Mouse (Mus musculus) hindbrain, embryonic 15.5 days (tissue): ENCODE results near the gene Car10. TPM values are rescaled to one million over a fixed set of nuclear protein-coding genes. Genes with fewer than 3 reads are reported as not detected.
"Not testable (repeated sequence)": the region's sequence is repeated elsewhere in the genome, so short reads cannot be mapped to it uniquely, and the experiment has no call there.

ENCODE experiments used
- ATAC-seq: fragments of 200-750 bp; cut with Nextera tagmentation; 2 replicates; pipeline ENCODE4 v1.8.0; 2017; ENCODE audit warnings: low read depth, moderate number of reproducible peaks, moderate TSS enrichment; ENCODE audit not compliant: low FRiP score
- H3K27ac ChIP-seq: fragments of 300-500 bp; sonication (generic); replicated peaks from 2 replicates; pipeline ENCODE4 v1.5.1; 2015; ENCODE audit warnings: mild to moderate bottlenecking, inconsistent platforms
- H3K27me3 ChIP-seq: fragments of 300-500 bp; sonication (generic); 2 replicates; pipeline ENCODE4 v1.6.1; 2015; ENCODE audit warnings: control low read depth, inconsistent platforms
- H3K36me3 ChIP-seq: fragments of 300-500 bp; sonication (generic); 2 replicates; pipeline ENCODE4 v1.6.1; 2015; ENCODE audit warnings: control low read depth, inconsistent platforms
- H3K4me1 ChIP-seq: fragments of 300-500 bp; sonication (generic); replicated peaks from 2 replicates; pipeline ENCODE4 v1.6.1; 2015; ENCODE audit warnings: control low read depth, inconsistent platforms
- H3K4me2 ChIP-seq: fragments of 300-500 bp; sonication (generic); 2 replicates; pipeline ENCODE4 v1.6.1; 2015; ENCODE audit warnings: moderate library complexity, mild to moderate bottlenecking, inconsistent platforms
- H3K4me3 ChIP-seq: fragments of 300-500 bp; sonication (generic); 2 replicates; pipeline ENCODE4 v1.5.1; 2015; ENCODE audit warnings: mild to moderate bottlenecking, inconsistent platforms
- H3K9ac ChIP-seq: fragments of 300-500 bp; sonication (generic); 2 replicates; pipeline ENCODE4 v1.6.1; 2015; ENCODE audit warnings: inconsistent platforms
- H3K9me3 ChIP-seq: fragments of 300-500 bp; sonication (generic); 2 replicates; pipeline ENCODE4 v1.6.1; 2016; ENCODE audit warnings: control low read depth, inconsistent platforms
- WGBS: fragments of 180-500 bp; shearing (Covaris S2); methylation state at CpG from one replicate; pipeline ENCODE4 v1.1.7; 2015; 5-methylcytosine and 5-hydroxymethylcytosine counted together
- polyA plus RNA-seq: library from polyadenylated mRNA; unstranded; fragments of >200 nt; fragmentation: Nextera tagmentation; extraction: Ambion mirVana; gene quantifications from 2 replicates; pipeline ENCODE4 v1.2.1, GENCODE M21; 2015

Car10 gene
- polyA plus RNA-seq, 1 experiment from 2014 or later = 54.4 TPM

- H3K36me3 ChIP-seq = no peaks in the 10 kb centered on the region
- H3K27ac ChIP-seq = no peak overlapping the region
- no peaks in the 10 kb centered on the region for H3K27me3 ChIP-seq
- no peaks in the 10 kb centered on the region for H3K9me3 ChIP-seq
- H3K4me1 ChIP-seq = no peaks in the 10 kb centered on the region
- H3K9ac ChIP-seq = no peak overlapping the region
- no peak overlapping the region for H3K4me2 ChIP-seq
- WGBS = 62% methylated on average over 3 of the region's 3 CpGs
- ATAC-seq = no peak
- no peak overlapping the region for H3K4me3 ChIP-seq
Observed at GRCm38 (mm10) chr11:93337756-93338155, 239.9 kb downstream of the Car10 start.

GRCm38 (mm10) chr11:93343961-93344360 is 246.1 kb downstream of the Car10 start:
- 95% methylated on average over 3 of the region's 3 CpGs for WGBS
- no peaks in the 10 kb centered on the region for H3K9me3 ChIP-seq

GRCm38 (mm10) chr11:93344869-93345268 is 247.0 kb downstream of the Car10 start:
- Histone ChIP-seq H3K9me3 (no peaks in the 10 kb centered on the region), H3K4me3 (no peak overlapping the region), H3K9ac (no peak overlapping the region), H3K4me2 (no peak overlapping the region), H3K36me3 (no peaks in the 10 kb centered on the region), H3K27ac (no peak overlapping the region), H3K4me1 (no peaks in the 10 kb centered on the region), H3K27me3 (no peaks in the 10 kb centered on the region)
- WGBS = 66% methylated on average over 3 of the region's 3 CpGs
- ATAC-seq = no peak

More at GRCm38 (mm10) chr11:93343961-93344360, 246.1 kb downstream of the Car10 start:
- no peaks in the 10 kb centered on the region for H3K36me3 ChIP-seq
- no peak overlapping the region for H3K9ac ChIP-seq
- H3K4me2 ChIP-seq = no peak overlapping the region
- H3K4me3 ChIP-seq = no peak overlapping the region
- no peak overlapping the region for H3K27ac ChIP-seq
- no peaks in the 10 kb centered on the region for H3K4me1 ChIP-seq
- H3K27me3 ChIP-seq = no peaks in the 10 kb centered on the region
- ATAC-seq = no peak

GRCm38 (mm10) chr11:93361576-93361975 is 263.7 kb downstream of the Car10 start:
- Histone ChIP-seq H3K9me3 (no peaks in the 10 kb centered on the region), H3K36me3 (no peaks in the 10 kb centered on the region), H3K9ac (no peak overlapping the region), H3K27ac (no peak overlapping the region), H3K4me2 (no peak overlapping the region), H3K4me3 (no peak overlapping the region), H3K27me3 (no peaks in the 10 kb centered on the region), H3K4me1 (no peaks in the 10 kb centered on the region)
- ATAC-seq = no peak
- 68% methylated on average over 2 of the region's 2 CpGs for WGBS

- Histone ChIP-seq H3K9ac (no peak overlapping the region), H3K4me1 (no peaks in the 10 kb centered on the region), H3K4me3 (no peak overlapping the region), H3K27ac (no peak overlapping the region), H3K4me2 (no peak overlapping the region), H3K27me3 (no peaks in the 10 kb centered on the region), H3K9me3 (no peaks in the 10 kb centered on the region), H3K36me3 (no peaks in the 10 kb centered on the region)
- no peak for ATAC-seq
Observed at GRCm38 (mm10) chr11:93364171-93364570, 266.3 kb downstream of the Car10 start.

GRCm38 (mm10) chr11:93367244-93367643 is 269.4 kb downstream of the Car10 start:
- Histone ChIP-seq H3K27me3 (no peaks in the 10 kb centered on the region), H3K27ac (no peak overlapping the region), H3K4me3 (no peak overlapping the region), H3K36me3 (no peaks in the 10 kb centered on the region), H3K9me3 (no peaks in the 10 kb centered on the region), H3K9ac (no peak overlapping the region), H3K4me2 (no peak overlapping the region), H3K4me1 (no peaks in the 10 kb centered on the region)
- no peak for ATAC-seq
- 49% methylated on average over 4 of the region's 4 CpGs for WGBS

- H3K27me3 ChIP-seq = no peaks in the 10 kb centered on the region
- no peak overlapping the region for H3K9ac ChIP-seq
- H3K36me3 ChIP-seq = no peaks in the 10 kb centered on the region
- no peaks in the 10 kb centered on the region for H3K9me3 ChIP-seq
- no peak overlapping the region for H3K27ac ChIP-seq
- H3K4me3 ChIP-seq = no peak overlapping the region
- no peaks in the 10 kb centered on the region for H3K4me1 ChIP-seq
- 69% methylated on average over 5 of the region's 5 CpGs for WGBS
- no peak overlapping the region for H3K4me2 ChIP-seq
- no peak for ATAC-seq
Observed at GRCm38 (mm10) chr11:93367740-93368139, 269.9 kb downstream of the Car10 start.

GRCm38 (mm10) chr11:93373697-93374354 is 276.0 kb downstream of the Car10 start:
- no peak for ATAC-seq
- no peak overlapping the region for H3K27ac ChIP-seq
- 78% methylated on average over 4 of the region's 4 CpGs for WGBS
- no peak overlapping the region for H3K4me3 ChIP-seq
- H3K4me2 ChIP-seq = no peak overlapping the region
- H3K27me3 ChIP-seq = no peaks in the 10 kb centered on the region
- no peaks in the 10 kb centered on the region for H3K4me1 ChIP-seq
- H3K9me3 ChIP-seq = no peaks in the 10 kb centered on the region
- H3K36me3 ChIP-seq = no peaks in the 10 kb centered on the region
- H3K9ac ChIP-seq = no peak overlapping the region

GRCm38 (mm10) chr11:93391159-93391558 is 293.3 kb downstream of the Car10 start:
- Histone ChIP-seq H3K4me3 (no peak overlapping the region), H3K9ac (no peak overlapping the region), H3K4me2 (no peak overlapping the region), H3K27ac (no peak overlapping the region), H3K9me3 (no peaks in the 10 kb centered on the region), H3K27me3 (no peaks in the 10 kb centered on the region), H3K36me3 (no peaks in the 10 kb centered on the region), H3K4me1 (no peaks in the 10 kb centered on the region)
- 79% methylated on average over 4 of the region's 4 CpGs for WGBS
- no peak for ATAC-seq

GRCm38 (mm10) chr11:93393371-93393770 is 295.5 kb downstream of the Car10 start:
- H3K27ac ChIP-seq, H3K4me2 ChIP-seq, H3K9ac ChIP-seq, H3K9me3 ChIP-seq, H3K36me3 ChIP-seq, ATAC-seq, H3K4me3 ChIP-seq, H3K27me3 ChIP-seq, H3K4me1 ChIP-seq: not testable (repeated sequence)

GRCm38 (mm10) chr11:93396356-93396755 is 298.5 kb downstream of the Car10 start:
- Histone ChIP-seq H3K4me1 (no peaks in the 10 kb centered on the region), H3K9ac (no peak overlapping the region), H3K4me3 (no peak overlapping the region), H3K9me3 (no peaks in the 10 kb centered on the region), H3K4me2 (no peak overlapping the region), H3K36me3 (no peaks in the 10 kb centered on the region), H3K27ac (no peak overlapping the region), H3K27me3 (no peaks in the 10 kb centered on the region)
- ATAC-seq = no peak
- 99% methylated on average over 2 of the region's 2 CpGs for WGBS

GRCm38 (mm10) chr11:93401167-93401566 is 303.3 kb downstream of the Car10 start:
- H3K4me3 ChIP-seq, H3K27me3 ChIP-seq, ATAC-seq, H3K27ac ChIP-seq, H3K36me3 ChIP-seq, H3K9ac ChIP-seq, H3K4me2 ChIP-seq, H3K9me3 ChIP-seq, H3K4me1 ChIP-seq: not testable (repeated sequence)
- WGBS = 70% methylated on average over 1 of the region's 1 CpGs

GRCm38 (mm10) chr11:93407981-93408380 is 310.2 kb downstream of the Car10 start:
- 88% methylated on average over 5 of the region's 5 CpGs for WGBS
- Histone ChIP-seq H3K27ac (no peak overlapping the region), H3K27me3 (no peaks in the 10 kb centered on the region), H3K9me3 (no peaks in the 10 kb centered on the region), H3K9ac (no peak overlapping the region), H3K4me1 (no peaks in the 10 kb centered on the region), H3K36me3 (no peaks in the 10 kb centered on the region), H3K4me3 (no peak overlapping the region), H3K4me2 (no peak overlapping the region)
- no peak for ATAC-seq
